In the genomic region with DNA sequence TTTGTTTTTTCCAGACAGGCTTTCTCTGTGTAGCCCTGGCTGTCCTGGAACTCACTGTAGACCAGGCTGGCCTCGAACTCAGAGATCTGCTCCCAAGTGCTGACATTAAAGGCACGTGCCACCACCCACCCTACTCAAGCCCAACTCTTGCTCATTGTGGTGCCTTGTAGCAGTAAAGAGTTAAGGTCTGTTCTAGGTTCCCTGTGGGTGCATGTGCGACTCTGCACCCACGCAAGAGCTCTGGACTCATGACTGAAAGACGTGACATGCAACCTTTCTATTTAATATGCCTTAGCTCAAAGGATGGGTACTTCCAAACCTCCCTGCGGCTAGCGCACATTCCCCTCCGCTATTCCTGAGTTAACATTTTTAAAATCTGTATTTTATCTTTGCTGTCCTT, we compare ENCODE assay signal across 28 mouse cellular contexts.
"Had no signal": no experiment of that assay in that cellular context is flagged by ENCODE, and none has a peak within 500 bp of the region (broad histone marks: within the 10 kb centered on the region; RNA-seq: fewer than 3 reads in every experiment).

No protein-coding gene starts in this region.

- H3K27me3 ChIP-seq: embryonic facial prominence, embryonic 12.5 days; embryonic facial prominence, embryonic 13.5 days; embryonic facial prominence, embryonic 15.5 days; forebrain, embryonic 12.5 days; forebrain, embryonic 13.5 days; forebrain, embryonic 15.5 days had no signal

- H3K27ac ChIP-seq: embryonic facial prominence, embryonic 10.5 days; embryonic facial prominence, embryonic 12.5 days; embryonic facial prominence, embryonic 13.5 days; embryonic facial prominence, embryonic 15.5 days; forebrain, embryonic 10.5 days; forebrain, embryonic 12.5 days; forebrain, embryonic 13.5 days; forebrain, embryonic 15.5 days; gastrocnemius, adult 2 months; heart, adult 2 months had no signal

- H3K9me3 ChIP-seq: embryonic facial prominence, embryonic 10.5 days; embryonic facial prominence, embryonic 12.5 days; embryonic facial prominence, embryonic 13.5 days; embryonic facial prominence, embryonic 15.5 days; forebrain, embryonic 10.5 days; forebrain, embryonic 12.5 days; forebrain, embryonic 13.5 days; forebrain, embryonic 15.5 days had no signal

- DNase-seq: cerebellum, adult 2 months; cerebellum, adult 8-10 months; cerebellum, adult 9-10 months; cerebellum, adult 9-11 months; cerebellum, postnatal 10 days; cerebellum, postnatal 14 days; cerebellum, postnatal 25 days; cerebellum, postnatal 36 days; embryo, embryonic 11 days; forebrain, postnatal 0 days; gastrocnemius, adult 2 months; gastrocnemius, postnatal 10 days; gastrocnemius, postnatal 14 days; gastrocnemius, postnatal 25 days; gastrocnemius, postnatal 36 days; heart, adult 18-20 months; heart, adult 2 months had no signal

- H3K4me3 ChIP-seq: embryonic facial prominence, embryonic 10.5 days; embryonic facial prominence, embryonic 12.5 days; embryonic facial prominence, embryonic 13.5 days; embryonic facial prominence, embryonic 15.5 days; erythroblast, embryonic 14.5 days; forebrain, embryonic 10.5 days; forebrain, embryonic 12.5 days; forebrain, embryonic 13.5 days; forebrain, embryonic 15.5 days; gastrocnemius, adult 2 months; heart, adult 2 months had no signal

- H3K4me1 ChIP-seq: embryonic facial prominence, embryonic 10.5 days; embryonic facial prominence, embryonic 12.5 days; embryonic facial prominence, embryonic 13.5 days; embryonic facial prominence, embryonic 15.5 days; forebrain, embryonic 12.5 days; forebrain, embryonic 15.5 days had no signal

- ATAC-seq: forebrain, embryonic 13.5 days; forebrain, embryonic 14.5 days; forebrain, embryonic 15.5 days; forebrain, embryonic 16.5 days; forebrain, postnatal 0 days had no signal

- H3K36me3 ChIP-seq: embryonic facial prominence, embryonic 10.5 days; embryonic facial prominence, embryonic 12.5 days; embryonic facial prominence, embryonic 13.5 days; embryonic facial prominence, embryonic 15.5 days; forebrain, embryonic 10.5 days; forebrain, embryonic 12.5 days; forebrain, embryonic 15.5 days had no signal

- H3K4me2 ChIP-seq: embryonic facial prominence, embryonic 12.5 days; embryonic facial prominence, embryonic 13.5 days; embryonic facial prominence, embryonic 15.5 days; forebrain, embryonic 12.5 days; forebrain, embryonic 13.5 days; forebrain, embryonic 15.5 days had no signal

- H3K9ac ChIP-seq: embryonic facial prominence, embryonic 12.5 days; embryonic facial prominence, embryonic 13.5 days; embryonic facial prominence, embryonic 15.5 days; forebrain, embryonic 12.5 days; forebrain, embryonic 13.5 days; forebrain, embryonic 15.5 days; forebrain, postnatal 0 days had no signal
